Mouse (Mus musculus) bone marrow, adult 2 months (tissue): ENCODE measurements around the gene Exosc3.

Experiments
- CTCF ChIP-seq: fragments of 200-500 bp; IDR thresholded peaks from 2 replicates; pipeline ENCODE4 v1.5.1; 2011; ENCODE audit warnings: low read length, control low read depth; ENCODE audit not compliant: control insufficient read depth, insufficient read depth
- POLR2A ChIP-seq: fragments of 200-500 bp; IDR thresholded peaks from 2 replicates; pipeline ENCODE4 v1.6.1; 2011; ENCODE audit warnings: low read depth, mild to moderate bottlenecking, control low read depth, low read length, borderline replicate concordance; ENCODE audit not compliant: control insufficient read depth

DNA sequence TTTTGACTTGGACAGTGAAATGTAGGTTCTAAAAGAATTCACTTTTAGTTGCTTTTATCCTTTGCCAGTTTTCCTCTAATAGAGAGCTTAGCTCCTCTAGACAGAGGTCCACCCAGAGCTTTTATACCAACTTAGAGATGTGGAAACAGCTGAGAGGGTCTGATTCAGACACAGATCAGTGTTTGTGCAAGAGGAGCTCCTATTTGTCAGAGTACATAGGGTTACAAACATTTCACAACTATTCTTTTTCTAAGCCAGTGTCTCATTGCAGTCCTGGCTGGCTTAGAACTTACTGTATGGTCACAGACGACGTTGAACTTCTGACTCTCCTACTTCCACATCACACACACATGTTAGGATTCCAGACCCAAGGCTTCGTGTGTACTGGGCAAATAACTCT, 14.1 kb upstream of the Exosc3 start:
- no peak for TF ChIP-seq CTCF
- TF ChIP-seq POLR2A = no peak
